ENCODE assay signal across 8 mouse cellular contexts in genomic region chr13:22039951-22040463, GRCm38 (mm10). TPM values are rescaled to one million over a fixed set of nuclear protein-coding genes. Genes with fewer than 3 reads are reported as not detected.
DNase-seq lines count a peak whose midpoint lies in the region; ATAC-seq and TF ChIP-seq lines count a peak whose summit lies in the region.

No protein-coding gene starts in this region.

- peaks cover 10% of the 10 kb centered on the region for H3K4me1 ChIP-seq in lung, embryonic 14.5 days (ENCODE audit: insufficient read depth)
- H3K4me1 ChIP-seq in embryonic facial prominence, embryonic 14.5 days (ENCODE audit: control insufficient read depth, insufficient read depth, low read length), result peaks cover 30% of the 10 kb centered on the region
- peaks cover 13% of the 10 kb centered on the region; the same call in 1 of the 2 replicates for H3K4me1 ChIP-seq in limb, embryonic 10.5 days
- peaks cover 26% of the 10 kb centered on the region for H3K4me1 ChIP-seq in neural tube, embryonic 12.5 days

- DNase-seq in lung, embryonic 14.5 days, result no peak
- no peak for DNase-seq in lung, postnatal 36 days
- no peak for DNase-seq in embryonic facial prominence, embryonic 14.5 days (ENCODE audit: low spot score)
- DNase-seq in limb, embryonic 10.5 days (ENCODE audit: low spot score), result no peak
- no peak for DNase-seq in frontal cortex, postnatal 10 days (ENCODE audit: low spot score in 2 of 2)
- DNase-seq in adrenal gland, postnatal 36 days, result no peak
- DNase-seq in adrenal gland, postnatal 4 days (ENCODE audit: low spot score in 2 of 2), result no peak

- TF ChIP-seq CTCF in lung, embryonic 14.5 days (IDR thresholded peaks at IDR 0.05; ENCODE audit: low read depth), result no peak

- ATAC-seq in lung, embryonic 14.5 days (ENCODE audit: insufficient read depth), result no peak
- no peak for ATAC-seq in embryonic facial prominence, embryonic 14.5 days (ENCODE audit: low read depth)
- ATAC-seq in neural tube, embryonic 12.5 days (ENCODE audit: low FRiP score, low read depth), result no peak

- whole genome bisulfite sequencing in lung, embryonic 14.5 days, result 6% methylated on average over 2 of the region's 2 CpGs
- 7% methylated on average over 2 of the region's 2 CpGs for WGBS in embryonic facial prominence, embryonic 14.5 days
- WGBS in limb, embryonic 10.5 days, result 5% methylated on average over 2 of the region's 2 CpGs
- WGBS in neural tube, embryonic 12.5 days, result 8% methylated on average over 2 of the region's 2 CpGs

- no peaks in the 10 kb centered on the region for H3K9me3 ChIP-seq in lung, embryonic 14.5 days (ENCODE audit: low read depth, low read length)
- H3K9me3 ChIP-seq in embryonic facial prominence, embryonic 14.5 days (ENCODE audit: control insufficient read depth, low read length), result no peaks in the 10 kb centered on the region
- H3K9me3 ChIP-seq in limb, embryonic 10.5 days (replicated peaks), result no peaks in the 10 kb centered on the region
- H3K9me3 ChIP-seq in neural tube, embryonic 12.5 days, result no peaks in the 10 kb centered on the region

- peak overlapping the region; percentile 80 for H3K4me2 ChIP-seq in lung, embryonic 14.5 days
- peak overlapping the region; percentile 61 for H3K4me2 ChIP-seq in embryonic facial prominence, embryonic 14.5 days (ENCODE audit: low read depth, low read length)
- H3K4me2 ChIP-seq in neural tube, embryonic 12.5 days (replicated peaks), result peak overlapping the region; percentile 72

- H3K27ac ChIP-seq in lung, embryonic 14.5 days (ENCODE audit: low read depth), result peak overlapping the region; percentile 98
- peak overlapping the region; percentile 92 for H3K27ac ChIP-seq in embryonic facial prominence, embryonic 14.5 days (replicated peaks; ENCODE audit: low read depth, low read length)
- peak overlapping the region; percentile 95 for H3K27ac ChIP-seq in limb, embryonic 10.5 days
- H3K27ac ChIP-seq in neural tube, embryonic 12.5 days, result peak overlapping the region; percentile 21; the same call in 1 of the 2 replicates

- peak overlapping the region; percentile 46 for H3K4me3 ChIP-seq in lung, embryonic 14.5 days (ENCODE audit: low read depth, low read length)
- peak overlapping the region; percentile 42 for H3K4me3 ChIP-seq in embryonic facial prominence, embryonic 14.5 days (ENCODE audit: low read depth, low read length)
- H3K4me3 ChIP-seq in limb, embryonic 10.5 days, result peak overlapping the region; percentile 58
- H3K4me3 ChIP-seq in neural tube, embryonic 12.5 days, result peak overlapping the region; percentile 38

- no peaks in the 10 kb centered on the region for H3K27me3 ChIP-seq in lung, embryonic 14.5 days (ENCODE audit: insufficient read depth, low read length)
- H3K27me3 ChIP-seq in embryonic facial prominence, embryonic 14.5 days (replicated peaks; ENCODE audit: control insufficient read depth, insufficient read depth, low read length), result no peaks in the 10 kb centered on the region
- H3K27me3 ChIP-seq in limb, embryonic 10.5 days (ENCODE audit: low read depth, poor library complexity, severe bottlenecking), result no peaks in the 10 kb centered on the region
- no peaks in the 10 kb centered on the region for H3K27me3 ChIP-seq in neural tube, embryonic 12.5 days (replicated peaks)

- H3K36me3 ChIP-seq in lung, embryonic 14.5 days (ENCODE audit: insufficient read depth), result no peaks in the 10 kb centered on the region
- no peaks in the 10 kb centered on the region for H3K36me3 ChIP-seq in embryonic facial prominence, embryonic 14.5 days (ENCODE audit: control insufficient read depth, insufficient read depth, low read length)
- no peaks in the 10 kb centered on the region for H3K36me3 ChIP-seq in limb, embryonic 10.5 days
- H3K36me3 ChIP-seq in neural tube, embryonic 12.5 days, result no peaks in the 10 kb centered on the region

- peak overlapping the region; percentile 81 for H3K9ac ChIP-seq in lung, embryonic 14.5 days
- H3K9ac ChIP-seq in embryonic facial prominence, embryonic 14.5 days (ENCODE audit: low read depth, low read length), result peak overlapping the region; percentile 63
- H3K9ac ChIP-seq in neural tube, embryonic 12.5 days, result no peak overlapping the region

RNA-seq across cellular contexts. Expression of gene Hist1h4i, which starts 1.2 kb away (rescaled TPM):
- polyA plus RNA-seq in lung, embryonic 14.5 days (2014; fragmentation: Nextera tagmentation; extraction: Ambion mirVana), result 26.4 and 26.7 TPM in 2 replicates
- 11.8 and 13.3 TPM in 2 replicates for polyA plus RNA-seq in embryonic facial prominence, embryonic 14.5 days (2014; fragmentation: Nextera tagmentation; extraction: Ambion mirVana)
- 27.4 and 36.3 TPM in 2 replicates for polyA plus RNA-seq in limb, embryonic 10.5 days (2016; fragmentation: Nextera tagmentation; extraction: Ambion mirVana)
- 20.1 and 23.9 TPM in 2 replicates for polyA plus RNA-seq in neural tube, embryonic 12.5 days (2016; fragmentation: Nextera tagmentation; extraction: Ambion mirVana)
- 10 to 100 TPM; 75.2 to 76.6 TPM for total RNA-seq in adrenal gland, postnatal 36 days (2021)
- 100 to 1,000 TPM; 221 to 240 TPM for total RNA-seq in adrenal gland, postnatal 4 days (2021)

RNA-seq across cellular contexts. Expression of gene Hist1h2ag, which starts 2.7 kb away (rescaled TPM):
- 71.0 and 82.2 TPM in 2 replicates for polyA plus RNA-seq in lung, embryonic 14.5 days (2014; fragmentation: Nextera tagmentation; extraction: Ambion mirVana)
- polyA plus RNA-seq in embryonic facial prominence, embryonic 14.5 days (2014; fragmentation: Nextera tagmentation; extraction: Ambion mirVana), result 24.9 and 28.8 TPM in 2 replicates
- 59.9 and 81.0 TPM in 2 replicates for polyA plus RNA-seq in limb, embryonic 10.5 days (2016; fragmentation: Nextera tagmentation; extraction: Ambion mirVana)
- 43.6 and 46.1 TPM in 2 replicates for polyA plus RNA-seq in neural tube, embryonic 12.5 days (2016; fragmentation: Nextera tagmentation; extraction: Ambion mirVana)
- total RNA-seq in adrenal gland, postnatal 36 days (2021), result 10 to 100 TPM; 41.1 to 45.0 TPM
- total RNA-seq in adrenal gland, postnatal 4 days (2021), result 100 to 1,000 TPM; 373 to 414 TPM

RNA-seq across cellular contexts. Expression of gene Hist1h2bj, which starts 3.0 kb away (rescaled TPM):
- 15.8 and 16.9 TPM in 2 replicates for polyA plus RNA-seq in lung, embryonic 14.5 days (2014; fragmentation: Nextera tagmentation; extraction: Ambion mirVana)
- polyA plus RNA-seq in embryonic facial prominence, embryonic 14.5 days (2014; fragmentation: Nextera tagmentation; extraction: Ambion mirVana), result 3.4 and 7.4 TPM in 2 replicates
- 14.5 and 20.7 TPM in 2 replicates for polyA plus RNA-seq in limb, embryonic 10.5 days (2016; fragmentation: Nextera tagmentation; extraction: Ambion mirVana)
- 10.5 and 12.6 TPM in 2 replicates for polyA plus RNA-seq in neural tube, embryonic 12.5 days (2016; fragmentation: Nextera tagmentation; extraction: Ambion mirVana)
- 10 to 100 TPM; 40.2 to 48.5 TPM for total RNA-seq in adrenal gland, postnatal 36 days (2021)
- 100 to 1,000 TPM; 290 to 321 TPM for total RNA-seq in adrenal gland, postnatal 4 days (2021)

RNA-seq across cellular contexts. Expression of gene Hist1h2bk, which starts 4.3 kb away (rescaled TPM):
- 8.6 and 11.7 TPM in 2 replicates for polyA plus RNA-seq in lung, embryonic 14.5 days (2014; fragmentation: Nextera tagmentation; extraction: Ambion mirVana)
- 3.9 and 6.6 TPM in 2 replicates for polyA plus RNA-seq in embryonic facial prominence, embryonic 14.5 days (2014; fragmentation: Nextera tagmentation; extraction: Ambion mirVana)
- 10.3 and 11.8 TPM in 2 replicates for polyA plus RNA-seq in limb, embryonic 10.5 days (2016; fragmentation: Nextera tagmentation; extraction: Ambion mirVana)
- 5.2 and 9.5 TPM in 2 replicates for polyA plus RNA-seq in neural tube, embryonic 12.5 days (2016; fragmentation: Nextera tagmentation; extraction: Ambion mirVana)
- 10 to 100 TPM; 67.8 to 68.6 TPM for total RNA-seq in adrenal gland, postnatal 36 days (2021)
- total RNA-seq in adrenal gland, postnatal 4 days (2021), result 100 to 1,000 TPM; 500 to 615 TPM

RNA-seq across cellular contexts. Expression of gene Hist1h2ah, which starts 4.6 kb away (rescaled TPM):
- 21.2 and 21.6 TPM in 2 replicates for polyA plus RNA-seq in lung, embryonic 14.5 days (2014; fragmentation: Nextera tagmentation; extraction: Ambion mirVana)
- 13.1 TPM in 1 of 2 replicates, not detected in the other for polyA plus RNA-seq in embryonic facial prominence, embryonic 14.5 days (2014; fragmentation: Nextera tagmentation; extraction: Ambion mirVana)
- 7.3 and 8.5 TPM in 2 replicates for polyA plus RNA-seq in limb, embryonic 10.5 days (2016; fragmentation: Nextera tagmentation; extraction: Ambion mirVana)
- 3.3 and 13.9 TPM in 2 replicates for polyA plus RNA-seq in neural tube, embryonic 12.5 days (2016; fragmentation: Nextera tagmentation; extraction: Ambion mirVana)
- 10 to 100 TPM; 58.6 to 69.2 TPM for total RNA-seq in adrenal gland, postnatal 36 days (2021)
- total RNA-seq in adrenal gland, postnatal 4 days (2021), result 100 to 1,000 TPM; 349 to 449 TPM

Comparison
In these comparisons a context has a peak if more than half of its experiments do, and no peak if none do; other contexts are left out.
1. H3K27ac ChIP-seq: peak in every context shown above with its lines; median percentile 98 in lung, embryonic 14.5 days; 95 in limb, embryonic 10.5 days; 92 in embryonic facial prominence, embryonic 14.5 days; 21 in neural tube, embryonic 12.5 days.